Comparison of ENCODE assay signal across 32 mouse cellular contexts in the genomic region with DNA sequence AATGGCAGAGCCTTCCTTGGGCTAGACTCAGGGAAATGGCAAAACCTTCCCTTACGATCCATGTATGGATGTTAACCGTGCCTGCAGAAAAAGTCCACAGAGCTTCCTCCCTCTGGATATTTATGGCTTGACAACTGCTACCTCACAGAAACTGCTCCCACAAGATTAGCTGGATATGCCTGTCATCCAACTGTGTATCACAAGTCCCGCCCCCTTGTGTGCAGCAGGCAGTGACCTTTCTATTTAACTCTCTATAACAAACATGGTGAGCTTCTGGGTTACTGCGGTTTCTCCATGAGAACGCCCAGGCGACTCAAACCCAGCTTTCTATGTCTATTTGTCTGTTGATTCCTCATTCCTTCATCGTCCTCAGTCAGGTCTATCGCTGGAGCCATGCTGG. TPM values are rescaled to one million over a fixed set of nuclear protein-coding genes. Genes with fewer than 3 reads are reported as not detected.
DNase-seq lines count a peak whose midpoint lies in the region; ATAC-seq and TF ChIP-seq lines count a peak whose summit lies in the region.
"Had no signal": no experiment of that assay in that cellular context is flagged by ENCODE, and none has a peak within 500 bp of the region (broad histone marks: within the 10 kb centered on the region; RNA-seq: fewer than 3 reads in every experiment).

No protein-coding gene starts in this region.

- WGBS in intestine, postnatal 0 days = 40% methylated on average over 8 of the region's 8 CpGs
- 65% methylated on average over 8 of the region's 8 CpGs for WGBS in stomach, embryonic 15.5 days
- 89% methylated on average over 8 of the region's 8 CpGs for WGBS in hindbrain, embryonic 13.5 days

- H3K4me1 ChIP-seq in intestine, postnatal 0 days (replicated peaks; ENCODE audit: control insufficient read depth, insufficient read depth, low read length) = no peaks in the 10 kb centered on the region
- H3K4me1 ChIP-seq in stomach, embryonic 15.5 days = no peaks in the 10 kb centered on the region
- no peaks in the 10 kb centered on the region for H3K4me1 ChIP-seq in hindbrain, embryonic 13.5 days (replicated peaks)
- H3K4me1 ChIP-seq: embryonic facial prominence, embryonic 12.5 days; forebrain, embryonic 15.5 days; hindbrain, embryonic 10.5 days; lung, embryonic 15.5 days; midbrain, embryonic 12.5 days; neural tube, embryonic 13.5 days had no signal

- no peaks in the 10 kb centered on the region for H3K27me3 ChIP-seq in intestine, postnatal 0 days (replicated peaks; ENCODE audit: control insufficient read depth, insufficient read depth, low read length)
- H3K27me3 ChIP-seq in stomach, embryonic 15.5 days (replicated peaks) = no peaks in the 10 kb centered on the region
- no peaks in the 10 kb centered on the region for H3K27me3 ChIP-seq in hindbrain, embryonic 13.5 days
- H3K27me3 ChIP-seq: embryonic facial prominence, embryonic 12.5 days; forebrain, embryonic 15.5 days; heart, embryonic 13.5 days; lung, embryonic 15.5 days; midbrain, embryonic 12.5 days; neural tube, embryonic 13.5 days had no signal

- peak; percentile 35 for DNase-seq in urinary bladder, postnatal 14 days (ENCODE audit: low spot score)
- no peak for DNase-seq in urinary bladder, adult 2 months (ENCODE audit: low spot score)
- no peak for DNase-seq in adipocyte (ENCODE audit: low spot score)
- DNase-seq: adrenal gland, postnatal 10 days; B cell, adult 2 months; cerebellum, adult 8-10 months; embryo, embryonic 11 days; gastrocnemius, adult 2 months; heart, postnatal 14 days; kidney, adult 9 months; kidney, postnatal 10 days; layer of hippocampus, adult 9-11 months; right cerebral cortex, postnatal 4 days; thymus, postnatal 25 days had no signal

- peak; percentile 48 for ATAC-seq in intestine, postnatal 0 days
- ATAC-seq in stomach, embryonic 15.5 days (ENCODE audit: insufficient read depth, low FRiP score, low read depth) = no peak
- ATAC-seq in hindbrain, embryonic 13.5 days (ENCODE audit: low FRiP score) = no peak
- ATAC-seq: forebrain, embryonic 15.5 days; hindbrain, embryonic 16.5 days had no signal

- H3K27ac ChIP-seq in intestine, postnatal 0 days (ENCODE audit: low read depth, low read length) = peak overlapping the region; percentile 28; the same call in 1 of the 2 replicates
- H3K27ac ChIP-seq in stomach, embryonic 15.5 days = peak overlapping the region; percentile 21; the same call in 1 of the 2 replicates
- no peak overlapping the region for H3K27ac ChIP-seq in hindbrain, embryonic 13.5 days
- H3K27ac ChIP-seq: embryonic facial prominence, embryonic 12.5 days; forebrain, embryonic 15.5 days; gastrocnemius, adult 2 months; heart, embryonic 13.5 days; hindbrain, embryonic 10.5 days; liver, embryonic 14.5 days; lung, embryonic 15.5 days; midbrain, embryonic 12.5 days; neural tube, embryonic 13.5 days had no signal

- H3K4me2 ChIP-seq in intestine, postnatal 0 days (replicated peaks; ENCODE audit: low read depth) = peak overlapping the region; percentile 32; the same call in 1 of the 2 replicates
- H3K4me2 ChIP-seq in stomach, embryonic 15.5 days = no peak overlapping the region
- H3K4me2 ChIP-seq in hindbrain, embryonic 13.5 days = no peak overlapping the region
- H3K4me2 ChIP-seq: embryonic facial prominence, embryonic 12.5 days; forebrain, embryonic 15.5 days; heart, embryonic 13.5 days; lung, embryonic 15.5 days; midbrain, embryonic 12.5 days; neural tube, embryonic 13.5 days had no signal

- no peak overlapping the region for H3K9ac ChIP-seq in intestine, postnatal 0 days (ENCODE audit: low read depth, low read length)
- no peak overlapping the region for H3K9ac ChIP-seq in stomach, embryonic 15.5 days
- H3K9ac ChIP-seq in hindbrain, embryonic 13.5 days = no peak overlapping the region
- H3K9ac ChIP-seq: embryonic facial prominence, embryonic 12.5 days; forebrain, embryonic 15.5 days; heart, embryonic 13.5 days; liver, embryonic 14.5 days; lung, embryonic 15.5 days; midbrain, embryonic 12.5 days; neural tube, embryonic 13.5 days had no signal

- no peaks in the 10 kb centered on the region for H3K9me3 ChIP-seq in intestine, postnatal 0 days (ENCODE audit: control insufficient read depth)
- no peaks in the 10 kb centered on the region for H3K9me3 ChIP-seq in stomach, embryonic 15.5 days
- no peaks in the 10 kb centered on the region for H3K9me3 ChIP-seq in hindbrain, embryonic 13.5 days
- H3K9me3 ChIP-seq: embryonic facial prominence, embryonic 12.5 days; forebrain, embryonic 15.5 days; heart, embryonic 13.5 days; hindbrain, embryonic 10.5 days; lung, embryonic 15.5 days; midbrain, embryonic 12.5 days; neural tube, embryonic 13.5 days had no signal

- H3K4me3 ChIP-seq in intestine, postnatal 0 days (ENCODE audit: low read depth, low read length) = no peak overlapping the region
- H3K4me3 ChIP-seq in stomach, embryonic 15.5 days (replicated peaks) = no peak overlapping the region
- H3K4me3 ChIP-seq in hindbrain, embryonic 13.5 days = no peak overlapping the region
- H3K4me3 ChIP-seq: embryonic facial prominence, embryonic 12.5 days; forebrain, embryonic 15.5 days; gastrocnemius, adult 2 months; heart, embryonic 13.5 days; hindbrain, embryonic 10.5 days; lung, embryonic 15.5 days; midbrain, embryonic 12.5 days; myocyte; neural tube, embryonic 13.5 days had no signal

- no peaks in the 10 kb centered on the region for H3K36me3 ChIP-seq in intestine, postnatal 0 days (ENCODE audit: control insufficient read depth, insufficient read depth)
- H3K36me3 ChIP-seq in stomach, embryonic 15.5 days = no peaks in the 10 kb centered on the region
- no peaks in the 10 kb centered on the region for H3K36me3 ChIP-seq in hindbrain, embryonic 13.5 days
- H3K36me3 ChIP-seq: embryonic facial prominence, embryonic 12.5 days; forebrain, embryonic 15.5 days; heart, embryonic 13.5 days; hindbrain, embryonic 10.5 days; lung, embryonic 15.5 days; midbrain, embryonic 12.5 days; neural tube, embryonic 13.5 days had no signal

- TF ChIP-seq CTCF in intestine, postnatal 0 days (IDR thresholded peaks at IDR 0.05; ENCODE audit: low read depth) = no peak

RNA-seq across cellular contexts. Expression of a gene that starts 7.9 kb away (rescaled TPM):
- polyA plus RNA-seq in urinary bladder, adult 2 months (2012; rRNA removed) = 27.7 and 33.0 TPM in 2 replicates
- polyA plus RNA-seq in intestine, postnatal 0 days (2015; fragmentation: Nextera tagmentation; extraction: Ambion mirVana) = 9.0 and 9.9 TPM in 2 replicates
- 16.5 and 19.2 TPM in 2 replicates for polyA plus RNA-seq in stomach, embryonic 15.5 days (2015; fragmentation: Nextera tagmentation; extraction: Ambion mirVana)
- polyA plus RNA-seq in hindbrain, embryonic 13.5 days (2015; fragmentation: Nextera tagmentation; extraction: Ambion mirVana) = 6.8 and 7.2 TPM in 2 replicates

RNA-seq across cellular contexts. Expression of a gene that starts 10.7 kb away (rescaled TPM):
- 1,034 and 1,245 TPM in 2 replicates for polyA plus RNA-seq in urinary bladder, adult 2 months (2012; rRNA removed)
- polyA plus RNA-seq in intestine, postnatal 0 days (2015; fragmentation: Nextera tagmentation; extraction: Ambion mirVana) = 91.9 and 94.6 TPM in 2 replicates
- 8.2 and 11.5 TPM in 2 replicates for polyA plus RNA-seq in stomach, embryonic 15.5 days (2015; fragmentation: Nextera tagmentation; extraction: Ambion mirVana)
- polyA plus RNA-seq in hindbrain, embryonic 13.5 days (2015; fragmentation: Nextera tagmentation; extraction: Ambion mirVana) = 0.57 and 0.69 TPM in 2 replicates

RNA-seq across cellular contexts. Expression of a gene that starts 40.1 kb away (rescaled TPM):
- 63.1 and 78.0 TPM in 2 replicates for polyA plus RNA-seq in urinary bladder, adult 2 months (2012; rRNA removed)
- 3.1 and 4.1 TPM in 2 replicates for polyA plus RNA-seq in intestine, postnatal 0 days (2015; fragmentation: Nextera tagmentation; extraction: Ambion mirVana)
- polyA plus RNA-seq in stomach, embryonic 15.5 days (2015; fragmentation: Nextera tagmentation; extraction: Ambion mirVana) = 7.7 and 8.9 TPM in 2 replicates
- polyA plus RNA-seq in hindbrain, embryonic 13.5 days (2015; fragmentation: Nextera tagmentation; extraction: Ambion mirVana) = 9.2 and 9.7 TPM in 2 replicates

RNA-seq across cellular contexts. Expression of a gene that starts 56.6 kb away (rescaled TPM):
- not detected in 2 replicates for polyA plus RNA-seq in urinary bladder, adult 2 months (2012; rRNA removed)
- not detected in 2 replicates for polyA plus RNA-seq in intestine, postnatal 0 days (2015; fragmentation: Nextera tagmentation; extraction: Ambion mirVana)
- not detected in 2 replicates for polyA plus RNA-seq in stomach, embryonic 15.5 days (2015; fragmentation: Nextera tagmentation; extraction: Ambion mirVana)
- polyA plus RNA-seq in hindbrain, embryonic 13.5 days (2015; fragmentation: Nextera tagmentation; extraction: Ambion mirVana) = not detected in 2 replicates
- polyA plus RNA-seq: embryonic facial prominence, embryonic 12.5 days; forebrain, embryonic 15.5 days; frontal cortex, adult 2 months; heart, embryonic 13.5 days; hindbrain, embryonic 10.5 days; hindbrain, embryonic 16.5 days; intestine, embryonic 14.5 days; large intestine, adult 2 months; limb, embryonic 11.5 days; liver, embryonic 14.5 days; lung, embryonic 15.5 days; midbrain, embryonic 12.5 days; midbrain, postnatal 0 days; myocyte; neural tube, embryonic 13.5 days had no signal

Comparison
In these comparisons a context has a peak if more than half of its experiments do, and no peak if none do; other contexts are left out.
1. RNA of a gene that starts 10.7 kb away (polyA plus RNA-seq): 1,034 to 1,245 TPM in urinary bladder, adult 2 months; 91.9 to 94.6 TPM in intestine, postnatal 0 days, 8.2 to 11.5 TPM in stomach, embryonic 15.5 days and 0.57 to 0.69 TPM in hindbrain, embryonic 13.5 days; every median in the first group is over 10 times any median in the second.